Mouse (Mus musculus) kidney, adult 18-20 months (tissue): ENCODE data around the gene Gbf1.

ENCODE experiments used
- DNase-seq: peaks from one replicate; pipeline ENCODE4 v3.0.0; 2021

Gbf1 gene

DNA sequence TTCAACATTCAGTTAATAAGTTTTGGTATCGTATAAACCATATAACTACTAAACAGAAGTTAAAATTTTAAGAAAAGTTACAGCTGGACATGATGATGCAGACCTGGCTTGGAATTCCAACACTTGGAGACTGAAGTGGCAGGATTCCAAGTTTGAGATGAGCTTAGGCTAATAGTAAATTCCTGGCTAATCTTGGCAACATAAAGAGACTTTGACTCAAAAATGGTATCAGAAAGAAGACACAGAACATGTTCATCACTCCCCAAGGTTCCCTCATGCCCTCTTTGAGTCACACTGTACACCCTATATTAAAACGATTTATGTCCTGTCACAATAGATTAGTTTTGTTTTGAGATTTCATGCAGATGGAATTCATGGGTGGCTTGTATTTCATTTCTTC, 72.6 kb downstream of the Gbf1 start:
- no peak for DNase-seq

DNA sequence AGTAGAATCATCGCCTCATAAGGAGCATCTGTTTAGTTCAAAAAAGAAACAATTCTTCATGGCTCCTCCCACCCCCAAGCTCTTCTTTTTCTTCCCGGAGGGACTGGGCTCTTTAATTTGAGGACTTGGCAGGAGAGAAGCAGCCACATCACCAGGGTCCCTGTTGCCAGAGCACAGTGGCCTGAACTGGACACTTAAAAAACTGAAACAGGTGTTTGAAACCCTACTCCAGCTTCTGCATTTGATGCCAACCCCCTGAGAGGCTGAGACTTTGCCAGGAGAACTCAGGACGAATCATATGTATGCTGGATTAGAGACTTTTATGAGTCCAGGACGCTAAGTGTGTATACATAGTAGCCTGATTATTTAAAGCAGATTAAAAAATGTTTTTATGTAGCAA, 73.2 kb downstream of the Gbf1 start:
- DNase-seq: no peak

- no peak for DNase-seq
Observed at GRCm38 (mm10) chr19:46226295-46226694, 74.0 kb downstream of the Gbf1 start.

- DNase-seq: no peak
Observed at GRCm38 (mm10) chr19:46227300-46227699, 75.0 kb downstream of the Gbf1 start.

- no peak for DNase-seq
Observed at GRCm38 (mm10) chr19:46234450-46234849, 82.1 kb downstream of the Gbf1 start.

DNA sequence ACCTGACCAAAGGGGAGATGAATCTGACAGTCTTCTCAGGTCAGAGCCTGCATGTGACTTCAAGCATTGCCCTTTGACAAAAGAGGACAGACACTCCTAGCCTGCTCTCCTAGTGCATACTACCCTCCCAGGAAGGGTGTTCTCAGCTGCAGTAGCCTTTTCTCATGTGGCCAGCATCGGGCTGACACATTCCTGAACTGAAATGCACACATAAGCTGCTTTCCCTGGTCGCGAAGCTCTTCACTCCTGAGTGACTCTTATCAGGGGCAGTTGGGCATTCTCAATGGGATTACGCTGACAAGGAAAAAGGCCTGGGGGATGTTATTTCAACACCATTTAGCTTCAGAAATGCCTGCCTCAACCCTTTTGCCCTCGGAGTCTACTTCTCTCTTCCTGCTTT, 84.3 kb downstream of the Gbf1 start:
- DNase-seq: no peak

- no peak for DNase-seq
Observed at GRCm38 (mm10) chr19:46240246-46240645, 87.9 kb downstream of the Gbf1 start.

DNA sequence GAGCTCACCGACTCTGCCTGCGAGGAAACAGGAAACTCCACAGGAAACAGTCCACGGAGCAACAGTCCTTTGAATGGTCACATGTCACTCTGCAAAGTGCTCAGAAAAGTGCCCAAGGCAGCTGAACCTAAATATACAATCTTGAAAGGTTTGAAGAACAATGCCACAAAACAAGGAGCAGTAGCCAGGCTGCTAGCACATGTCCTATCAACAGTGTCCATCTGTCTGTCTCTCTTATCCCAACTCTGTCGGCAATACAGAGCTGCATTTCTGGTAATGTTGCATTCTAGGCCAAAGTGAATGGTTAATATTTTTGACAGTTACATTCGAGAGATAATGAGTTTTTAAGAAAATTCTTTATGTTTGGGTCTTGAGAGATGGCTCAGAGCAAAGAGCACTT, 90.1 kb downstream of the Gbf1 start:
- no peak for DNase-seq

DNA sequence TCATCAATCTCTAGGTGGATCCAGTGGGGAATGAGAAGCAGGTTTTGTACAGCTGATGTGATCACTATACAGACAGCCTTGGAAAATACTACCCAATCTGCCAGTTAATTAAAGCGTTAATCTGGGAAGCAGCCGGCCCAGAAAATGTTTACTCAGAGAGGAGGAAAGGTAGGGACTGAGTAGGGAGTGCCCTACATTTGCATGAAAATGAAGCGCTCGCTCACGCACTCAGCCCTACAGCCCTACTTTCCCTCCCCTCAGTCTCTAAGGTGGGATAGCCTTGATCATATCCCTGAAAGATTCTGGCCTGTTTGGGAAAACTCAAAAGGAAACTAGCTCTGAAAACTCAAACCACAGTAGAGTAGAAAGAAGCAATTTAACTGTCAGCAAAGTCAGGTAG, 92.3 kb downstream of the Gbf1 start:
- DNase-seq: no peak

DNA sequence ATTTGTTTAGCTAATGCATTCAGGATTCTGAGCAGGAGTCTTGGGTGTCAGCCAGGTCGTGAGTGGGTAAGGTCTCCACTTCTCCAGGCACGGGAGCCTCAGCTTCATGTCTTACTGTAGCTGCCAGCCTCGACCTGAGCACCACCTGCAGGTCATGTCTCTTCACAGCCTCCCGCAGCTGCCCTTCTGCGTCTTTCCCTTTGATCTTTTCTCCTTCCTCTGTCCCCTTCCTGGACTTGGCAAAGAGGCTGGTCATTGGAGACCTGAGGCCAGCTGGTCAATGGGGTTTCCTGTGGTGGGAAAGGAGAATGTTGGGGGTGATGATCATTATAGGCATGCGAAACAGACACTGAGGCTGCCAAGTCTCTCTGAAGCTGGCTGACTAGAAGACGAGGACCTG, 96.7 kb downstream of the Gbf1 start:
- peak; percentile 8 for DNase-seq

- DNase-seq: peak; percentile 21
Observed at GRCm38 (mm10) chr19:46254163-46254752, 101.9 kb downstream of the Gbf1 start.

- DNase-seq: no peak
Observed at GRCm38 (mm10) chr19:46264762-46265161, 112.5 kb downstream of the Gbf1 start.

DNA sequence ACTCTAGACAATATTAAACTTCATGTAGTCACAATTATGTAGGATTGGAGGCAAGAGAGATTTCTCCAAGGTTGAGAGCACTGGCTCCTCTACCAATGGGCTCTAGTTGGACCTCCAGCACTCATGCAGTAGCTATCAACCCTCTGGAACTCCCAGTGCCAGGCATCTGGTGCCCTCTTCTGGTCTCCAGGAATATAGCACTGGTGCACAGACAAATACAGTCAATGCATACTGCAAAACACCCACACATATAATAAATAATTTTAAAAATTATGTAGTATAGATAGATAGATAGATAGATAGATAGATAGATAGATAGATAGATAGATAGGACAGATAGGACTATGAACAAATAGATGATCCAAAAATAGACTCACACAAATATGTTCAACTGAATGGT, 123.0 kb downstream of the Gbf1 start:
- DNase-seq: no peak

GRCm38 (mm10) chr19:46282081-46282849, 130.0 kb downstream of the Gbf1 start:
- no peak for DNase-seq

DNA sequence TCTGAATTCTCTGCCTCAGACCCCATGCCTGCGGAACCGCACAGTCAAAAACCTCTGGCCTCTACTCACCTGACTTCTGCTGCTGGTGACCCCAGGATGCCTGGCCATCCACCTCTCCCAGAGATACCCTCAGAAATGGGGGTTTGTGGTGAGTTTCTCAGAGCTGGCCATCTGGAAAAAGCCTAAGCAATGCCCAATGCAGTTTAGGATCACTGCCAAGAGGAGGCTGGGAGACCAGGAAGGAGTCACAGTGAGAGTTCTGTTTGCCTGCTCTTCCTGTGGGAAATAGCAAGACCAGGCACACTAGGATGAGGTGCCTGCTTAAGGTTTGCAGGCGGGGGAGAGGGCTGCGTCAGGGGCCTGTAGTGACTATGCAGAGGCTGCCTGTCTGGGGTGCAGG, 132.4 kb downstream of the Gbf1 start:
- DNase-seq: no peak

- DNase-seq: no peak
Observed at GRCm38 (mm10) chr19:46285631-46286030, 133.3 kb downstream of the Gbf1 start.

DNA sequence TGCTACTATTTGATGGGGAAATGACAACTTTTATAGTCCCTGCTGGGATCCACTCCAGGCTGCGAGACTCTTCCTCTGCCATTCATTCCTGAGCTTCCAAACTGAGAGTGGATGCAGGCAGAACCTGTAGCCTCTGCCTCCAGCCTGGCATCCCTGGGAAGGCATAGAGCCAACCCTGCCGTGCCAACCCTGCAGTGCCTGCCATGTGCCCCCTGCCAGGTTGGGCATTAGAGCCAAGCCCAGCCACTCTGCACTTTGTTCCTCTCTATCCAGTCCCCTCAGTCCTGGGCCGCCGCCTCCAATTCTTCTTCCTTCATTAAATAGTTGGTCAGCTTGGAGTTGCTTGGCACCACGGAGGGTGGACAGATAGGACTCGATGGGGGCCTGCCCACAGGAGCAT, 133.7 kb downstream of the Gbf1 start:
- DNase-seq: peak; percentile 30

DNA sequence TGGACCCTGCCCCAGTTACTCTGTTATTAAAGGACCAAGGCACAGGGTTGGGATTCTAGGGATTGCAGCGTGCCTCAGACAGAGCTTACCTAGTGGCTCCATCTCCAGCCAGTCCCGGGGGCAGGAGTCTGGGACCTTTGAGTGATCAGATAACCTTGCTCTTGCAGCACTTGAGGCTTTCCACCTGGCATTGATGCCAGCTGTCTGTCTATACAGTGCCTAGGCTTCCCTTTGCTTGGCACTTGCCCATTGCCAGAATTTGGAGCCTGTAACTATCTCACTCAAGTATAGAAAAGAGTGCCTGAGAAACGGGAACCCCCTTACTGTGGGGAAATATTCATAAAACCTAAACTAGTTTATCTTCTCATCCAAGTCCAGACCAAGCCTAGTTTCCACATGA, 134.6 kb downstream of the Gbf1 start:
- DNase-seq: no peak

- no peak for DNase-seq
Observed at GRCm38 (mm10) chr19:46287566-46287965, 135.3 kb downstream of the Gbf1 start.

DNA sequence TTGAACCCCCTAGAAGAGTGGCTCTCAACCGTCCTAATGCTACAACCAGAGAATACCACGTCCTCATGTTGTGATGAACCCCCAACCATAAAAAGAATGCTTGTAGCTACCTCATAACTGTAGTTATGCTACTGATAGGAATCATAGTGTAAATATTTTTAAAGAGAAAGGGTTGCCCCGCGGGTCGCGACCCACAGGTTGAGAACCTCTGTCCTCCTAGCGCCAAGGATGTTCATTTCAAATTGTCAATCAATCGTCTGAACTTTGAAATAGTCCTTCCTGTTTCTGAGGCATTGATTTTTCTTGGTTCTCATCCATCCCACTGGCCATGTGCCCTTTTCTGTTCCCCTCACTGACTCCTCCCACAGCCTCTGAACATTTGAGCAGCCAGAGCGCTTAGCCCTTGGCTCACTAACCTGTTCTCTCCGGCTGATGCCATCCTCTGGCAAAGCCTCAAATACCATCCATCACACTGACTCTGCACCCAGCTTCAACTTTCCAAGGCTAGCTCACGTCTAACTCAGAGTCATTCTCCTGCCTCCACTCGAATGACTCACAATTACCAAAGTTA, 138.3 kb downstream of the Gbf1 start:
- DNase-seq: no peak

GRCm38 (mm10) chr19:46296938-46297337, 144.6 kb downstream of the Gbf1 start:
- no peak for DNase-seq

GRCm38 (mm10) chr19:46300294-46301045, 148.2 kb downstream of the Gbf1 start:
- no peak for DNase-seq

DNA sequence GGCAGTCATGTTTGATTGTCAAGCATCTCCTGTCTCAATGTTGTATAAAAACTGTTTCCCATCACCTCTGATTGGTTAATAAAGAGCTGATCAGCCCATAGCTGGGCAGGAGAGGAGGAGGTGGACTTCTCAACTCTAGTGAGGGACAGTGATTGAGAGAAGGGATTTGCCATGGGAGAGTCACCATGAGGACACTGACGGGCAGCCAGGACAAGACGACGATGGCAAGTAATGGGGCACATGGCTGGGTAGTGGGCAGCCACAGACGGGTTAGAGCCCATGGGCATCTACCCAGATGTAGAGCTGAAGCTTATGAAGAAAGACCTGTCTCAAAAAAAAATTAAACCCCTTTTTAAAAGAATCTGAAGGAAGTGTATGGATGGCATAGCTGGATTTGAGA, 150.2 kb downstream of the Gbf1 start:
- DNase-seq: no peak
